Mouse (Mus musculus) yolk sac, embryonic 10.5 days (tissue): ENCODE measurements around the gene Psmb9.

Experiments
- DNase-seq: peaks from one replicate; pipeline ENCODE4 v3.0.0-alpha.2; 2017; ENCODE audit warnings: low spot score

Psmb9 gene

GRCm38 (mm10) chr17:34205746-34206176 lies 18.2 kb upstream of the Psmb9 start:
- no peak for DNase-seq

GRCm38 (mm10) chr17:34205021-34205745 lies 17.6 kb upstream of the Psmb9 start:
- no peak for DNase-seq

- peak; percentile 44 for DNase-seq
Observed at GRCm38 (mm10) chr17:34204303-34205010, 16.9 kb upstream of the Psmb9 start.

GRCm38 (mm10) chr17:34203444-34203843 lies 15.9 kb upstream of the Psmb9 start, which contains the start of gene Tap2:
Gene Tap2, plus strand, starts transcription at chr17:34203527.
- no peak for DNase-seq

GRCm38 (mm10) chr17:34202760-34203442 lies 15.3 kb upstream of the Psmb9 start:
- DNase-seq: no peak

- DNase-seq: no peak
Observed at GRCm38 (mm10) chr17:34201506-34202055, 14.0 kb upstream of the Psmb9 start.

GRCm38 (mm10) chr17:34200772-34201505 lies 13.4 kb upstream of the Psmb9 start:
- no peak for DNase-seq

GRCm38 (mm10) chr17:34200047-34200446 lies 12.5 kb upstream of the Psmb9 start:
- no peak for DNase-seq

- DNase-seq: no peak
Observed at GRCm38 (mm10) chr17:34199050-34199619, 11.6 kb upstream of the Psmb9 start.

GRCm38 (mm10) chr17:34198521-34198912 lies 11.0 kb upstream of the Psmb9 start:
- no peak for DNase-seq

GRCm38 (mm10) chr17:34197904-34198520 lies 10.4 kb upstream of the Psmb9 start:
- DNase-seq: no peak

- peak; percentile 46 for DNase-seq
Observed at GRCm38 (mm10) chr17:34196941-34197894, 9.7 kb upstream of the Psmb9 start, which contains the start of gene Psmb8. Gene Psmb8, plus strand, starts transcription at chr17:34197721.

- DNase-seq: no peak
Observed at GRCm38 (mm10) chr17:34196491-34196890, 8.9 kb upstream of the Psmb9 start.

GRCm38 (mm10) chr17:34194723-34195122 lies 7.2 kb upstream of the Psmb9 start:
- DNase-seq: no peak

GRCm38 (mm10) chr17:34193468-34193867 lies 5.9 kb upstream of the Psmb9 start:
- DNase-seq: no peak

- DNase-seq: no peak
Observed at GRCm38 (mm10) chr17:34192852-34193251, 5.3 kb upstream of the Psmb9 start.

GRCm38 (mm10) chr17:34188986-34189385 lies 1.4 kb upstream of the Psmb9 start:
- DNase-seq: no peak

- no peak for DNase-seq
Observed at GRCm38 (mm10) chr17:34188010-34188409, 446 bp upstream of the Psmb9 start.

GRCm38 (mm10) chr17:34186885-34187260 lies 691 bp downstream of the Psmb9 start:
- no peak for DNase-seq

- no peak for DNase-seq
Observed at GRCm38 (mm10) chr17:34185526-34185925, 2.0 kb downstream of the Psmb9 start.
